Mouse (Mus musculus) layer of hippocampus, postnatal 25 days (tissue): Measurements from ENCODE around the gene Crebzf. TPM values are rescaled to one million over a fixed set of nuclear protein-coding genes. Genes with fewer than 3 reads are reported as not detected.

Experiments used
- DNase-seq, 2 experiments: peaks; one replicate each; pipeline ENCODE4 v3.0.0; 2022; ENCODE audit warnings: mixed read lengths in 2 of 2, low spot score in 1 of 2; ENCODE audit errors: extremely low spot score in 1 of 2
- total RNA-seq, 2 experiments: library from RNA; stranded (reverse); gene quantifications; 2 replicates each; pipeline ENCODE4 v1.2.3; 2021

Crebzf gene
- total RNA-seq, 2 experiments from 2014 or later = 70.3 to 88.1 TPM

DNA sequence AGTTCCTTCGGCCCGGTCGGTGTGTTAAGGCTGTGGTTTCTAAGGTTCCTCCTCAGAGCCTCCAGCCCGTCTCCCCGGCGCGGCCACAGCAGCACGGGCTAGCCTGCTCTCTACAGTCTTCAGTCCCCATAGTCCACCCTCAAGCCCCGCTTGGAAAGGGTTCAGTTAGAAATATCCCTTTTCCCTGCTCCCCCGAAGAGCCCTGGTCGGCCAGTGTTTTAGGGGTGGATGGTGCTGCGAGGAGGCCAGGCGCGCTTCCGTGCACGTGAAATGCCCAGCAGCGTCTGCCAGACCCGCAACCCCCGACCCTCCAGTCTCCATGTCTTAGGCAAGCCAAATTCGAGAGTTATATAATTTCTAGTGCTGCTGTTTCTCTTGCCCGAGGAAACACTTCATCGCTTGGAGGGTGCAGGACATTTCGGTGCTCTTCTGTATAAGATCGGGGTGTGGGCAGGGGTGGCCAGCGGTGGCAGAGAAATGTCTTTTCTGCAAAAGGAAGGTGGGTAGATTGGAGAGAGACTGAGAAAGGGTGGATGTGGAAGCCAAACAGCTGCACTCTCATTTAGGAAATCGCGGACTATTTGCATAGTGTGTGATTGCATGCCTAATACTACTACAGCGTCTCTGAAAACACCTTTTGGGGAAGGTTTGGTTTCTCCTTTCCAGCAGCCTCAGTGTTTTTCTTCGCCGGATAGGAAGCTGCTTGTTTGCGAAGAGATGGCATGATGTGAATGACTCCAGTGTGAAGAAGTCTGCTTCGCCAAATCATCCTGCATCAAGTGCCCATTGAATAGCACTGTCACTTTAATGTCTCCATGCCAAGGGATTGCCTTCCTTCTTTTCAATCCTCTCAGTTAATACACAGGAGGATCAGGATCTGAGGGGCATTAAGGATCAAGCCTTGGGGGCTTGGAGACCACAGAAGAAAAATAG lies 34.0 kb downstream of the Crebzf start, which contains the start of gene Dlg2:
Gene Dlg2 (plus strand): TSS at position 360 of the 933 bp plus-strand sequence.
- peak in 1 of 2 experiments; percentile 20 for DNase-seq

- DNase-seq = no peak
Observed at GRCm38 (mm10) chr7:90482607-90483006, 40.1 kb downstream of the Crebzf start.

Other genes with a start within 250 kb of the Crebzf start
- gene Ccdc83, start 177.0 kb upstream of the Crebzf start, total RNA-seq = not detected
- gene Sytl2, start 140.5 kb upstream of the Crebzf start, total RNA-seq = 10 to 100 TPM; 40.4 to 49.5 TPM
- gene Ccdc89, start 16.2 kb upstream of the Crebzf start, total RNA-seq = under 1 TPM; 0.40 to 0.69 TPM
- gene Tmem126a, start 14.5 kb downstream of the Crebzf start, total RNA-seq = 10 to 100 TPM; 39.7 to 43.9 TPM
- gene Tmem126b, start 33.3 kb downstream of the Crebzf start, total RNA-seq = 10 to 100 TPM; 23.9 to 24.8 TPM
- 100 to 1,000 TPM; 264 to 282 TPM for gene Dlg2, start 33.9 kb downstream of the Crebzf start, total RNA-seq